ENCODE assay signal across 25 mouse cellular contexts in the genomic region with DNA sequence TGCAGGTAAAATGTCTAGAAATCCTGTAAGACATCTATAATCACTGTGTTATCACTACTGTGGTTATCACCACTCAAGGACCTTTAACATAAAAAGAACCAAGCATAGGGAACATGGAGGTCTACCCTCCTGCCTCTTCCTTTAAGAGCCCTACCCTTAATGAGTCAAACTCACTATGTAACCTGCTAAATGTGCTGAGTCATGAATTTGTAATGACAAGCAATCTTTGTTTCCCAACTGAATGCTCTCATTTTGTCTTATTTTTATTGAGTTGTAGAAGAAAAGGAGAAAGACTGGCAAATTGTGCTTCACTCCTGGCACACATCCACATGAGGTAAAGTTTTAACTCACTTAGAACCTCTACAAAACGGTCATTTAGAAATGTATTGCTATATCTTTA.
"Had no signal": no experiment of that assay in that cellular context is flagged by ENCODE, and none has a peak within 500 bp of the region (broad histone marks: within the 10 kb centered on the region; RNA-seq: fewer than 3 reads in every experiment).

No protein-coding gene starts in this region.

- DNase-seq: cerebellum, adult 9-10 months; cerebellum, adult 9-11 months; cerebellum, postnatal 14 days; cerebellum, postnatal 25 days; cerebellum, postnatal 36 days; forebrain, postnatal 0 days; gastrocnemius, adult 2 months; gastrocnemius, postnatal 10 days; gastrocnemius, postnatal 14 days; gastrocnemius, postnatal 25 days; gastrocnemius, postnatal 36 days; heart, adult 11 months; heart, adult 18-20 months; heart, adult 2 months had no signal

- H3K9me3 ChIP-seq: embryonic facial prominence, embryonic 10.5 days; embryonic facial prominence, embryonic 12.5 days; embryonic facial prominence, embryonic 13.5 days; embryonic facial prominence, embryonic 15.5 days; forebrain, embryonic 10.5 days; forebrain, embryonic 12.5 days; forebrain, embryonic 13.5 days; forebrain, embryonic 15.5 days had no signal

- H3K27ac ChIP-seq: embryonic facial prominence, embryonic 10.5 days; embryonic facial prominence, embryonic 12.5 days; embryonic facial prominence, embryonic 13.5 days; embryonic facial prominence, embryonic 15.5 days; forebrain, embryonic 10.5 days; forebrain, embryonic 12.5 days; forebrain, embryonic 13.5 days; forebrain, embryonic 15.5 days; gastrocnemius, adult 2 months; heart, adult 2 months had no signal

- H3K9ac ChIP-seq: embryonic facial prominence, embryonic 12.5 days; embryonic facial prominence, embryonic 13.5 days; embryonic facial prominence, embryonic 15.5 days; forebrain, embryonic 12.5 days; forebrain, embryonic 13.5 days; forebrain, embryonic 15.5 days; forebrain, postnatal 0 days had no signal

- H3K4me1 ChIP-seq: embryonic facial prominence, embryonic 12.5 days; embryonic facial prominence, embryonic 13.5 days; embryonic facial prominence, embryonic 15.5 days had no signal

- H3K4me2 ChIP-seq: embryonic facial prominence, embryonic 12.5 days; embryonic facial prominence, embryonic 13.5 days; embryonic facial prominence, embryonic 15.5 days; forebrain, embryonic 12.5 days; forebrain, embryonic 13.5 days; forebrain, embryonic 15.5 days had no signal

- H3K4me3 ChIP-seq: embryonic facial prominence, embryonic 10.5 days; embryonic facial prominence, embryonic 12.5 days; embryonic facial prominence, embryonic 13.5 days; embryonic facial prominence, embryonic 15.5 days; erythroblast, embryonic 14.5 days; forebrain, embryonic 10.5 days; forebrain, embryonic 12.5 days; forebrain, embryonic 13.5 days; forebrain, embryonic 15.5 days; gastrocnemius, adult 2 months; heart, adult 2 months had no signal

- H3K27me3 ChIP-seq: embryonic facial prominence, embryonic 12.5 days; embryonic facial prominence, embryonic 13.5 days; embryonic facial prominence, embryonic 15.5 days; forebrain, embryonic 15.5 days had no signal

- ATAC-seq: forebrain, embryonic 13.5 days; forebrain, embryonic 14.5 days; forebrain, embryonic 15.5 days; forebrain, embryonic 16.5 days; forebrain, postnatal 0 days had no signal

- H3K36me3 ChIP-seq: embryonic facial prominence, embryonic 10.5 days; embryonic facial prominence, embryonic 12.5 days; embryonic facial prominence, embryonic 13.5 days; embryonic facial prominence, embryonic 15.5 days; forebrain, embryonic 10.5 days; forebrain, embryonic 12.5 days; forebrain, embryonic 15.5 days had no signal
